Mouse (Mus musculus) neural tube, embryonic 11.5 days (tissue): ENCODE results near the gene Btf3l4. TPM values are rescaled to one million over a fixed set of nuclear protein-coding genes. Genes with fewer than 3 reads are reported as not detected.
A peak's percentile ranks its signal among the peaks of the same experiment; 100 is the strongest.

Experiments used
- ATAC-seq: fragments of 200-750 bp; cut with Nextera tagmentation; 2 replicates; pipeline ENCODE4 v1.8.0; 2017; ENCODE audit warnings: moderate number of reproducible peaks, mild to moderate bottlenecking, moderate TSS enrichment, moderate library complexity; ENCODE audit not compliant: insufficient read depth, low FRiP score, low TSS enrichment
- DNase-seq: peaks from one replicate; pipeline ENCODE4 v3.0.0-alpha.2; 2015; ENCODE audit warnings: low spot score
- H3K27ac ChIP-seq: fragments of 300-500 bp; sonication (generic); 2 replicates; pipeline ENCODE4 v1.5.1; 2014; ENCODE audit warnings: low read depth, mild to moderate bottlenecking, low read length
- H3K27me3 ChIP-seq: fragments of 300-500 bp; sonication (generic); 2 replicates; pipeline ENCODE4 v1.6.1; 2014; ENCODE audit warnings: mild to moderate bottlenecking, low read length, mixed read lengths; ENCODE audit not compliant: control insufficient read depth, insufficient read depth
- H3K36me3 ChIP-seq: fragments of 300-500 bp; sonication (generic); 2 replicates; pipeline ENCODE4 v1.6.1; 2014; ENCODE audit warnings: mild to moderate bottlenecking, low read length, moderate library complexity, mixed read lengths; ENCODE audit not compliant: control insufficient read depth, insufficient read depth
- H3K4me1 ChIP-seq: fragments of 300-500 bp; sonication (generic); 2 replicates; pipeline ENCODE4 v1.6.1; 2014; ENCODE audit warnings: low read length, mixed read lengths; ENCODE audit not compliant: control insufficient read depth, insufficient read depth
- H3K4me2 ChIP-seq: fragments of 300-500 bp; sonication (generic); 2 replicates; pipeline ENCODE4 v1.6.1; 2014; ENCODE audit warnings: low read depth, mild to moderate bottlenecking, moderate library complexity
- H3K4me3 ChIP-seq: fragments of 300-500 bp; sonication (generic); 2 replicates; pipeline ENCODE4 v1.5.1; 2014; ENCODE audit warnings: low read depth, low read length
- H3K9ac ChIP-seq: fragments of 300-500 bp; sonication (generic); 2 replicates; pipeline ENCODE4 v1.6.1; 2014; ENCODE audit warnings: mild to moderate bottlenecking, low read length
- H3K9me3 ChIP-seq: fragments of 300-500 bp; sonication (generic); 2 replicates; pipeline ENCODE4 v1.6.1; 2016; ENCODE audit warnings: low read length; ENCODE audit not compliant: control insufficient read depth
- WGBS: fragments of 180-500 bp; shearing (Covaris S2); extraction: QIAGEN DNeasy Blood & Tissue Kit; methylation state at CpG from one replicate; pipeline ENCODE4 v1.1.7; 2014; 5-methylcytosine and 5-hydroxymethylcytosine counted together
- polyA plus RNA-seq: library from polyadenylated mRNA; unstranded; fragments of >200 nt; fragmentation: Nextera tagmentation; extraction: Ambion mirVana; gene quantifications from 2 replicates; pipeline ENCODE4 v1.2.1, GENCODE M21; 2014

The Btf3l4 gene
- polyA plus RNA-seq, result 235 and 243 TPM in 2 replicates

GRCm38 (mm10) chr4:108832916-108833827, at the start of gene Btf3l4:
Gene Btf3l4 (minus strand): TSS chr4:108833614.
- Histone ChIP-seq H3K4me1 (peaks cover 13% of the 10 kb centered on the region; the same call in 1 of the 2 replicates), H3K9me3 (no peaks in the 10 kb centered on the region), H3K4me2 (peak within 1 kb of the TSS; percentile 84), H3K9ac (peak within 1 kb of the TSS; percentile 100), H3K4me3 (peak within 1 kb of the TSS; percentile 91), H3K27me3 (no peaks in the 10 kb centered on the region), H3K36me3 (no peaks in the 10 kb centered on the region), H3K27ac (peak within 1 kb of the TSS; percentile 99)
- WGBS, result under 1% methylated on average over 55 of the region's 73 CpGs
- ATAC-seq (peak; percentile 95), DNase-seq (peak; percentile 97)

- H3K9ac ChIP-seq, result peak within 1 kb of the TSS; percentile 72
These were observed 45.8 kb upstream of the Btf3l4 start, which contains the start of gene Rab3b for GRCm38 (mm10) chr4:108878963-108879822. Gene Rab3b (plus strand): TSS chr4:108879063.

DNA sequence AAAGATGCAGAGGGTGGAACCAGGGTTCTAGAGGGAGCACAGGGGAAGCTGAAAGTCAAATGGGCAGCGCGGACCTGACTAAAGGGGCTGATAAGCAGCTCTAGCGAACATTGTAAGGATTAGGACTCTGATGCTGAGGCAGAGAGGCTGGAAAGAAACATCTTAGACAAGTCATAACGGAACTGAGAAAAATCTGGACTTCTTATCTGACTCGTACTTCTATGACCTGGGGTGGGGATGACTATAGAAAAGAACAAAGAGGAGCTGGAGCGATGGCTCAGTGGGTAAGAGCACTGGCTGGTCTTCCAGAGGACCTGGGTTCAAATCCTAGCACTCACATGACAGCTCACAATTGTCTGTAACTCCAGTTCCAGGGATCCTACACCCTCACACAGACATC, 44.5 kb upstream of the Btf3l4 start:
- ATAC-seq (no peak), DNase-seq (no peak)
- Histone ChIP-seq H3K4me3 (no peak overlapping the region), H3K4me2 (no peak overlapping the region), H3K27me3 (no peaks in the 10 kb centered on the region), H3K9me3 (no peaks in the 10 kb centered on the region), H3K9ac (no peak overlapping the region), H3K36me3 (no peaks in the 10 kb centered on the region), H3K4me1 (peaks cover 3% of the 10 kb centered on the region; the same call in 1 of the 2 replicates), H3K27ac (no peak overlapping the region)
- 80% methylated on average over 6 of the region's 6 CpGs for WGBS

More at GRCm38 (mm10) chr4:108878963-108879822, 45.8 kb upstream of the Btf3l4 start, which contains the start of gene Rab3b:
- Histone ChIP-seq H3K27ac (0 out of 2 replicates have a peak within 1 kb of the TSS, but pooled peaks have one; percentile 39), H3K9me3 (no peaks in the 10 kb centered on the region), H3K36me3 (no peaks in the 10 kb centered on the region), H3K4me3 (peak within 1 kb of the TSS; percentile 59), H3K27me3 (no peaks in the 10 kb centered on the region), H3K4me1 (peaks cover 3% of the 10 kb centered on the region; the same call in 1 of the 2 replicates), H3K4me2 (peak within 1 kb of the TSS; percentile 97)
- ATAC-seq (peak; percentile 88), DNase-seq (peak; percentile 83)
- under 1% methylated on average over 46 of the region's 46 CpGs for WGBS

- no peak for DNase-seq
These were observed 40.3 kb upstream of the Btf3l4 start for GRCm38 (mm10) chr4:108873746-108874145.

GRCm38 (mm10) chr4:108869730-108870374, 36.4 kb upstream of the Btf3l4 start:
- peak; percentile 58; the same call in 1 of the 2 replicates for ATAC-seq

More at GRCm38 (mm10) chr4:108873746-108874145, 40.3 kb upstream of the Btf3l4 start:
- 84% methylated on average over 5 of the region's 5 CpGs for WGBS
- no peaks in the 10 kb centered on the region for H3K36me3 ChIP-seq
- no peaks in the 10 kb centered on the region for H3K27me3 ChIP-seq
- ATAC-seq, result no peak
- H3K4me2 ChIP-seq, result no peak overlapping the region
- H3K9ac ChIP-seq, result no peak overlapping the region
- H3K4me3 ChIP-seq, result no peak overlapping the region
- no peaks in the 10 kb centered on the region for H3K4me1 ChIP-seq
- no peaks in the 10 kb centered on the region for H3K9me3 ChIP-seq
- no peak overlapping the region for H3K27ac ChIP-seq

DNA sequence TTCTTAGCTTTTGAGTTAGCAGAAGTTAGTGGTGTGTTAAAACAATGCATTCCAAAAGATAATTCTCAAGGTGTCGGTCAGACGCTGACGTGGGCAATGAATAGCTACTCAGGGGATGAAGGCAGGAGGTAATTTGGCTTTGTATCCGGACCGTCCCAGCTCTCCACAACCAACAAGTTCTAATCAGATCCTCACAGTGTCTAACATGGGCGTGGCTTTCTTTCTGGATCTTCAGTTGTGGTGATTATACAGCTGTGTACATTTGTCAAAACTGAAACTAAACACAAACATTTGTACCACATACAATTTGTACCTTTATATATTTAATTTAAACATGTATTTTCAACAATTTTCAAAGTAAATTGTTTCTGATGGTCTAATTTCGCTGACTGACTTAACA, 33.4 kb upstream of the Btf3l4 start:
- H3K9me3 ChIP-seq, result no peaks in the 10 kb centered on the region
- H3K4me1 ChIP-seq, result no peaks in the 10 kb centered on the region
- H3K27me3 ChIP-seq, result no peaks in the 10 kb centered on the region
- no peak overlapping the region for H3K4me3 ChIP-seq
- no peak for DNase-seq
- H3K36me3 ChIP-seq, result no peaks in the 10 kb centered on the region; the same call in 1 of the 2 replicates
- 87% methylated on average over 7 of the region's 7 CpGs for WGBS
- H3K9ac ChIP-seq, result no peak overlapping the region
- H3K4me2 ChIP-seq, result no peak overlapping the region
- no peak overlapping the region for H3K27ac ChIP-seq
- ATAC-seq, result no peak

More at GRCm38 (mm10) chr4:108869730-108870374, 36.4 kb upstream of the Btf3l4 start:
- Histone ChIP-seq H3K4me3 (no peak overlapping the region), H3K36me3 (no peaks in the 10 kb centered on the region), H3K4me2 (no peak overlapping the region), H3K9ac (no peak overlapping the region), H3K4me1 (no peaks in the 10 kb centered on the region), H3K27me3 (no peaks in the 10 kb centered on the region), H3K27ac (no peak overlapping the region), H3K9me3 (no peaks in the 10 kb centered on the region)
- 38% methylated on average over 10 of the region's 10 CpGs for WGBS
- DNase-seq, result peak; percentile 83

GRCm38 (mm10) chr4:108848505-108848848, 15.1 kb upstream of the Btf3l4 start, which contains the start of gene A730015C16Rik:
Gene A730015C16Rik (minus strand): TSS chr4:108848619.
- no peaks in the 10 kb centered on the region for H3K9me3 ChIP-seq
- peak within 1 kb of the TSS; percentile 84 for H3K9ac ChIP-seq
- H3K27ac ChIP-seq, result peak within 1 kb of the TSS; percentile 82
- peaks cover 13% of the 10 kb centered on the region for H3K4me1 ChIP-seq
- peak within 1 kb of the TSS; percentile 88 for H3K4me2 ChIP-seq
- no peaks in the 10 kb centered on the region for H3K27me3 ChIP-seq
- 10% methylated on average over 20 of the region's 20 CpGs for WGBS
- no peaks in the 10 kb centered on the region for H3K36me3 ChIP-seq
- peak within 1 kb of the TSS; percentile 95 for H3K4me3 ChIP-seq
- ATAC-seq (no peak), DNase-seq (peak; percentile 26)
